Mouse (Mus musculus) cerebral cortex, adult 2 months (tissue): ENCODE data around the gene Pde4dip.

Experiments
- WGBS: fragments of 180-500 bp; shearing (Covaris S2); methylation state at CpG from one replicate; pipeline ENCODE4 v1.1.7; 2018; 5-methylcytosine and 5-hydroxymethylcytosine counted together

Pde4dip gene

DNA sequence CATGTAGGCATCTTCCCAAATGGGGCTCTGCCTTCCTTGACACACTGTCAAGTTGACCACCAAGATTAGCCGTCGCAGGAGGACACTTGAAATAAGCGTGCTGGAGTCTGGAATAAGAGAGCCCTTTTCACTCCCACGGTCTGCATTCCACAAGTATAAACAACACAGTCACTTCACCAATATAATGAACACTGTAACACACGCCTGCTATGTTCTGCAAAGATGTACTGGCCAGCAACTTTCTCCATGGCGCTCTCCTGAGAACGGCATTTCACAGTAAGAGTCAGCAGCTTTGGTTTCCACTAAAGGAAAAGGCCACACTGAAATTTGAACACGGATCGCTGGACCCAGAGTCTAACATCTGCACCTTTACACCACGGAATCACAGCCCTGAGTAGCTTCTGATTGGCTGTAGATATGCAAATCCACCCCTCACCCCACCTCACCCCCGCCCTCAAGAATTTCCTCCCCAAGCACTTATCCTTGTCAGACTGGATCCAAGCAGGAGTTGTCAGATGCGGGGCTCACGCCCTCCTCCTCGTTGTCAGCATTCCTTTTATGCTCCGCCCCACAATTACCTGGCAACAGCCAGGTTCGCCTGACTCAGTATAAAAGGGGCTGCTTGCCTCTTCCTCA lies 204.8 kb downstream of the Pde4dip start:
- WGBS = 19% methylated on average over 16 of the region's 16 CpGs

DNA sequence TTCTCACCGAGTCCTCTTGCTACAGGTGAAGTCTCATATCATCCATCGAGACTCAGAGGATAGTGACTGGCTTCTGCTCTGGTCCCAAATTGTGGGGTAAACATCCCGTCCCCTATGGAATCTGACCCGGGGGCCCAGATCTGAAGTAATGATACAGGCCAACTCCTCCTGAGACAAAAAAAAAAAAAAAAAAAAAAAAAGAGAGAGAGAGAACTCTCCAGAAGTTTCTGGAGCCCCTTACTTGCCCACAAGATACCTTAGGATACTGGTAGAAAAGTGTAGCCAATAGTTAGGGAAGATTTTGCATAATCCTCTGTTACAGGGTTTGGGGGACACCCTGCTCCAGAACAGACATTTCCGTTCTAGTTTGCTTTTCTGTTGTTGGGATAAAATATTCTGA lies 205.9 kb downstream of the Pde4dip start:
- WGBS = 41% methylated on average over 5 of the region's 5 CpGs

GRCm38 (mm10) chr3:97682159-97682502 lies 206.4 kb downstream of the Pde4dip start:
- WGBS = 8% methylated on average over 11 of the region's 11 CpGs

GRCm38 (mm10) chr3:97681321-97682158 lies 207.0 kb downstream of the Pde4dip start:
- WGBS = 5% methylated on average over 33 of the region's 33 CpGs

- 8% methylated on average over 28 of the region's 28 CpGs for WGBS
Observed at GRCm38 (mm10) chr3:97680631-97681320, 207.7 kb downstream of the Pde4dip start.

DNA sequence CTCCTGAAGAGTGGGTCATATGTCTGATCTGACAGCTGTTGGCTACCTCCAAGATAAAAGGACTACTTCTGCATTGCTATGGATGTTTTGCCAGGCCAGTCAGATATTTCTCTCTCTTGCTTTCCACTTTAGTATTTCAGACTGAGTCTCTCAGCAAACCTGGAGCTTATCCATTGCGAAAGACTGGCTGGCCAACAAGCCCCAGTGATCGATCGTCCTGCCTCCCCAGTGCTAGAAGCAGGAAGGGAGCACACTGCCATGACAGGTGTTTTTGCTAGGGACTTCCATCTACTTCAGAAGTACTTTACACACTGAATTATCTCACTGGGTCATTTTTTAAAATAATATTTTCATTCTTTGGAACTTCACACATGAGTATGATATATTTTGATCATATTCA lies 210.1 kb downstream of the Pde4dip start:
- 87% methylated on average over 3 of the region's 3 CpGs for WGBS

DNA sequence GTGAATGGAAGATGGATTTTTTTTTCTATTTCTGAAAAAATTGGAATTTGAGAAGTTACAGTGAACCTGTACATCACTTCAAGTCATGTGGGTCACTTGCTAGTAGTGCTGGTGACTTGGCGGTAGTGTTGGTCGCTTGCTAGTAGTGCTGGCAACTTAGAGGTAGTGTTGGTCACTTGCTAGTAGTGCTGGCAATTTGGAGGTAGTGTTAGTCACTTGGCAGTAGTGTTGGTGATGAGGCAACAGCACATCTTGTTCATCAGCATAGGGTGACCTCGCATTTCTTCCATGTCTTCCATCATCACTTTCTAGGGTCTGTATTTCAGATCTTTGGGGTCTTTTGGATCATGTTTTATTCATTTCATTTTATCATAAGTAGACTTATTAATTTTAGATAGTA lies 212.4 kb downstream of the Pde4dip start:
- 94% methylated on average over 3 of the region's 3 CpGs for WGBS

GRCm38 (mm10) chr3:97674644-97675110 lies 213.8 kb downstream of the Pde4dip start, which contains the start of gene Gm17651:
Gene Gm17651 (minus strand): TSS chr3:97674694.
- 84% methylated on average over 7 of the region's 7 CpGs for WGBS

DNA sequence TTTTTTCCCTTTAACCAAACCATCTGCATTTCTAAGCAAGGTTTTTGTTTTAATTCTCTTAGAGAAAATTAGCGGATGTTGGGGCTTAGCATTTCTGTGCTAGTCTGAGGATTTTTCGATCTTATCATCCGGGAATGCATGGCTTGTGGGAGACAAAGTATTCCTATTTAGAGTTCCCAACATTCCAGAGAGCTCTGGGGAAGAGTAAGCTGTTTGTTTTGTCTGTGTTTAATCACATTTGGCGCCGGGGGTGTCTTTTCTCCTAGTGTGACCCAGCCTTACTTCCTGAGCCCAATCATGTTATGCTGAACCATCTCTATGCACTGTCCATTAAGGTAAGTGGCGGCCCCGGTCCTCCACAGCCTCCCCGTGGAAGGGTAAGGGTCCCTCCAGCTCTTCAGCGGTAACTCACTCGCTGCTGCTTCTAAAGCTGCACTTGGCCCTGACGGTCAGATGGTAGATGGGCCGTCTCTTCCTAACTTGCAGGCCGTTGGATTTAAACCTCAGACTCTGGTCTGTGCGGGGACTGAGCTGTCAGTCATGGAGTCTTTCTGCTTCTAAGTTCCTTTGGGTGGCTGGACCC lies 221.3 kb downstream of the Pde4dip start:
- WGBS = 83% methylated on average over 14 of the region's 14 CpGs

GRCm38 (mm10) chr3:97666154-97666553 lies 222.4 kb downstream of the Pde4dip start:
- WGBS = 78% methylated on average over 8 of the region's 8 CpGs

- WGBS = 72% methylated on average over 9 of the region's 9 CpGs
Observed at GRCm38 (mm10) chr3:97665525-97665924, 223.0 kb downstream of the Pde4dip start.

GRCm38 (mm10) chr3:97661206-97661605 lies 227.3 kb downstream of the Pde4dip start:
- WGBS = 35% methylated on average over 8 of the region's 8 CpGs

GRCm38 (mm10) chr3:97659746-97660145 lies 228.8 kb downstream of the Pde4dip start:
- 74% methylated on average over 7 of the region's 7 CpGs for WGBS

DNA sequence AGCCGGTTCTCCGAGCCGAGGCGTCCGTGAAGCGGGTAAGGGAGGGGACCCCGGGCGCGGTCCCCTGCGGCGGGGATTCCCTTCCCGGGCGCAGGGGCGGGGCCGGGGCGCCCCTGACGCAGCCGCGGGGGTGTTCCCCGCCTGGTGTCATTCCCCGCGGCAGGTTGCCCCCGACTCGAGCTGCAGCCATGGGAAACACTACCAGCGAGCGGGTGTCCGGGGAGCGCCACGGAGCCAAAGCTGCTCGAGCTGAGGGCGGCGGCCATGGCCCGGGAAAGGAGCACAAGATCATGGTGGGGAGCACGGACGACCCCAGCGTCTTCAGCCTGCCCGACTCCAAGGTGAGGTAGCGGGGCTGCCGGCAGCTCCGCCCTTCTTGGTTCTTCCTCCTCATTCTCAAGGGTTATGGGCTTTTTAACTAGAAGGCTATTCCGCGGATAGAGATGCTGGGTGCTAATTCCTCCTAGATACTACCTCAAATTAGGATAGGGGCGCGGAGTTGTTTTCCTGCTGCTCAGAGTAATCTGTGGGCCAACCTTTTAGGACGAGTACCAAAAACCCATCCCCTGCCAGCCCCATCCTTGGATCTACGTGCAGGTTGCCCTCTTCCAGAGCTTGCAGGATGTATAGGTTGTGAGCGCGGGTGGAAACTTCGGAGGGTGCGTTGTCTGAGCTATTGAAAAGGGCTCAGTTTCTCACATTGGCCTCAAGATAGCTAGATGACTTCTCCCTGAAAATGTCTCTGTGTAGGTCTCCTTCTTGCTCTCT lies 229.9 kb downstream of the Pde4dip start:
- WGBS = under 1% methylated on average over 48 of the region's 50 CpGs

DNA sequence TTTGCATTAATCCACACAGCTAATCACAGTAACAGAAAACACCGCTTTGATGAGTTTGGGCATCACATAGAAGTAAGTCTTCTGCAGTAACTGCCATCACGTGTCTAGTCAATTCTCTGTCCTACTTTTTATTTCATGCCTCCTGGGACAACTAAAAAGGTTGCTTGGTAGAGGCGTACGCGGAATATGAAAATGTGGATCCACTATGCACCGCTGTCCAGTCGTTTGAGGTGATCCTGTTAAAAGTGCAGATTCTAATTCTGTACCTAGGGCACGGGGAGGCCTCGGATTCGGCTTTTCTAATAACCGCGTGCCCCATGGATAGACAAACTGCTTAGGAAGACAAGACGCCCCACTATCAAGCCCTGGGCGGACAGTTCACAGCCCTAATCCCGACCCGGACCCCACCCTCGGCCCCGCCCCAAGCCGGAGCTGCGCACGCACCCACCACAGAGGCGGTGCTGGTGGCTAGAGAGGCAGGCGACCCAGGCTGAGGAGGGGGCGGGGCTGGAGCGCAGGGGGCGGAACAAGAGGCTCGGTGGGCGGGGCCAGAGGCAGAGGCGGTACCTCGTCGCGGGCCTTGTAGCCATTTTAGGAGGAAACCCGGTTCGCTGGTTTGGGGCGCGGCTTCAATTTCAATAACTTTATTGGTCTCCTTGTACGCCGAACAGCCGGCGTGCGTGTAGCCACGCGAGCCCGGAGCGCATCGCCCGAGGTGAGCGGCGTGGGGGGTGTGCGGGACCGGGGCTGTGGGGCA lies 230.7 kb downstream of the Pde4dip start, which contains the start of gene Prkab2:
Gene Prkab2 (plus strand): TSS at position 539 of the 757 bp plus-strand sequence.
- 1% methylated on average over 51 of the region's 51 CpGs for WGBS

DNA sequence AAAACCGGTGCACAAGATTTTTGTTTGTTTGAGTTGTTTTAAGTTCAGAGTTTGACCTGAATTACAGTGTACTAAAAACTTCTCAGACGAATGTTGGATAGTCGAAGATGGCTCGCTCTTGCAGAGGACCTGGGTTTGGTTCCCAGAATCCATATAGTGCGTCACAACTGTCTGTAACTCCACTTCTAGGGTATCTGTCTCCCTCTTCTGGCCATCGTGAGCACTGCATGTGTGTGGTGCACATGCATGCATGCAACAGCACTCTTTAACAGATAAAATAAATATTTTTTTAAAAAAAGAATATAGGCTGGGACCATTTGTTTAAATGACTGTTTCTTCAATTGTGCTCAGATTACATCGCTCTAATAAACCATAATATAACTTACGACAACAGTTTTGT lies 233.6 kb downstream of the Pde4dip start:
- 87% methylated on average over 8 of the region's 8 CpGs for WGBS

DNA sequence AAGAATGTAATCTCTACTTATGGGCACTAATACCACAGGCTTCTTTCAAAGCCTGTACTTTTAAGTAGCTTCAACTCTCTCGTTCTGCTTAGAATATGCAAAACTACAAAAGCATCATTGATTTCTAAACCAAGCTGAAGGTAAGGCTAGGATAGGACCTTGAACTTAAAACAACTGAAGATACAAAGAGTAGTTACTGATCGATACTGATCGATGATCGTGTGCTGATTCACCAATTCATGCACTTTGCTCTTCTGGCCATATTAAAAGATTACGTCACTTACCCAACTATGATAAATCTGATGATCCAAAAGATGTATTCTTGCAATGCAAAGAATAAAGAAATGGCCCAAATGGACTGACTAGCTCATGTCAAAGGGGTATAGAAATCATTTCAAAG lies 234.7 kb downstream of the Pde4dip start:
- 94% methylated on average over 5 of the region's 5 CpGs for WGBS

GRCm38 (mm10) chr3:97651604-97652003 lies 236.9 kb downstream of the Pde4dip start:
- WGBS = 83% methylated on average over 10 of the region's 10 CpGs

- WGBS = 66% methylated on average over 6 of the region's 6 CpGs
Observed at GRCm38 (mm10) chr3:97649469-97649868, 239.0 kb downstream of the Pde4dip start.

DNA sequence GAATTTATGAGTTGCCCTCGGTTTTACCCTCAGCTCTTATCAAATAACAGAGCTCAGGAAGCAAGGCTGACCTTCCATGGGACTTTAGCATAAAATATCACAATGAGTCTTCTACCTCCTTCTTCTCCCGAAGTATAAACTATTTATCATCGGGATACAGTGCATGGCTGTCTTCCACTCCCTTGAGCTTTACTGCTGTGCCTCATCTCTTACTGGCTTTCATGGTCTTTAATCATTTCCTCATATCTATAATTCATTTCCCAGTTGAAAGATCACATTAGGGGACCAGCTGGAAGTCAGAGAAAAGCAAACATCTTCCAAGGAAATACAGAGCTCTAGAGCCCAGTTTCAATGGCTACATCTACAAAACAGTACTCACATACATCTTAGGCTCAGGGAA lies 239.5 kb downstream of the Pde4dip start:
- WGBS = 74% methylated on average over 3 of the region's 3 CpGs

DNA sequence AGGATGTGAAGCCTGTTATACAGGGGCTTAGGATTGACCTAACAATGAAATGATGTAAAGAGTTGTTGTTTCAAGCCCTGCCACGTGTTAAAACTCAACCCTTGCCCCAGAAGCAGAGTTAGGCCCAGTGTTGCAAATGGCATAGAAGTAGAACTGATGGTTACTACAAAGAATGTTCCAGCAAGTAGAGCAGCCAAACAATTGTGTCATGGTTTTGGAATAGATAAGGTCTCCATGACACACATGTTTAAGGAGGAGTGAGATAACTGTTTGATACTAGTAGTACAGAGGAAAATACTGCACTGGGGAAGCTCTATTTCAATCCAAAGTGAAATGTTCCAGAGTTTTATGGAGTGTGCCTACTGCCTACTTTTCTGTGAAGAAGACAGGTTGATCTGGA lies 240.0 kb downstream of the Pde4dip start:
- WGBS = 45% methylated on average over 1 of the region's 1 CpGs
